In the genomic region with DNA sequence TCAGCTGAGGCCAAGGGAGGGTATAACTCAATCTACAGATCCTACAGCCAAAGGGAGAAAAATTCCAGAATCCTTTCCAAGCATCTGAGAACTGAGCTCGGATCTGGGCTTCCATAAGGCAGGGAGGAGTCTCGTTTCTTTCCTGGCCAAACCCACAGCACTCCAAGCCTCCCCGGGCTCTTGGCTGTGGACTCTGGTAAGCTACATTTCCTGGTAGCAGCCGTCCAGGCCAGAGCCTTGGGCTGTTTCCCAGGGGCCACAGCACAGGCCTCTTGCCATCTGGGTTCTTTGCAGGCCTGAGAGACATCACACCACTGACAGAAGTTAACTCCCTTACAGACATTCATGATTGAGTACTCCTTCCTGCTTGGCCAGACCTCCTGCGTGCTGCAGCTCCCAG, we compare ENCODE assay signal across 13 mouse cellular contexts.
DNase-seq lines count a peak whose midpoint lies in the region; ATAC-seq and TF ChIP-seq lines count a peak whose summit lies in the region.
"Had no signal": no experiment of that assay in that cellular context is flagged by ENCODE, and none has a peak within 500 bp of the region (broad histone marks: within the 10 kb centered on the region; RNA-seq: fewer than 3 reads in every experiment).

No protein-coding gene starts in this region.

- no peak overlapping the region for H3K27ac ChIP-seq in embryonic facial prominence, embryonic 14.5 days (replicated peaks; ENCODE audit: low read depth, low read length)
- H3K27ac ChIP-seq in embryonic facial prominence, embryonic 10.5 days (replicated peaks) = no peak overlapping the region
- H3K27ac ChIP-seq in thymus, adult 2 months (ENCODE audit: control insufficient read depth, insufficient read depth, low read length) = no peak overlapping the region
- no peak overlapping the region for H3K27ac ChIP-seq in forebrain, embryonic 10.5 days
- H3K27ac ChIP-seq: forebrain, embryonic 13.5 days; hindbrain, embryonic 14.5 days; stomach, embryonic 15.5 days had no signal

- H3K9me3 ChIP-seq in embryonic facial prominence, embryonic 14.5 days (ENCODE audit: control insufficient read depth, low read length) = no peaks in the 10 kb centered on the region
- H3K9me3 ChIP-seq in embryonic facial prominence, embryonic 10.5 days = no peaks in the 10 kb centered on the region
- H3K9me3 ChIP-seq in forebrain, embryonic 10.5 days = no peaks in the 10 kb centered on the region
- H3K9me3 ChIP-seq: forebrain, embryonic 13.5 days; stomach, embryonic 15.5 days had no signal

- no peak for TF ChIP-seq CTCF in lung, adult 2 months (IDR thresholded peaks at IDR 0.05; ENCODE audit: insufficient read depth, low read length)
- no peak for TF ChIP-seq CTCF in thymus, adult 2 months (IDR thresholded peaks at IDR 0.05; ENCODE audit: borderline replicate concordance, control insufficient read depth, extremely low read depth, insufficient read depth, low read length, poor library complexity)

- no peak overlapping the region for H3K4me2 ChIP-seq in embryonic facial prominence, embryonic 14.5 days (ENCODE audit: low read depth, low read length)
- H3K4me2 ChIP-seq: forebrain, embryonic 13.5 days; hindbrain, embryonic 14.5 days; stomach, embryonic 15.5 days had no signal

- no peaks in the 10 kb centered on the region for H3K27me3 ChIP-seq in embryonic facial prominence, embryonic 14.5 days (replicated peaks; ENCODE audit: control insufficient read depth, insufficient read depth, low read length)
- no peaks in the 10 kb centered on the region for H3K27me3 ChIP-seq in embryonic facial prominence, embryonic 10.5 days (replicated peaks; ENCODE audit: low read depth, poor library complexity, severe bottlenecking)
- H3K27me3 ChIP-seq in thymus, adult 2 months (ENCODE audit: control insufficient read depth, insufficient read depth, low read length) = no peaks in the 10 kb centered on the region
- no peaks in the 10 kb centered on the region for H3K27me3 ChIP-seq in forebrain, embryonic 10.5 days (ENCODE audit: poor library complexity, severe bottlenecking)
- H3K27me3 ChIP-seq: forebrain, embryonic 13.5 days; stomach, embryonic 15.5 days had no signal

- H3K9ac ChIP-seq in embryonic facial prominence, embryonic 14.5 days (ENCODE audit: low read depth, low read length) = no peak overlapping the region
- H3K9ac ChIP-seq: forebrain, embryonic 13.5 days; hindbrain, embryonic 14.5 days; stomach, embryonic 15.5 days had no signal

- TF ChIP-seq POLR2A in lung, adult 2 months (IDR thresholded peaks at IDR 0.05; ENCODE audit: borderline replicate concordance, extremely low read depth, low read depth, low read length) = no peak
- TF ChIP-seq POLR2A in thymus, adult 2 months (IDR thresholded peaks at IDR 0.05; ENCODE audit: control insufficient read depth, extremely low read depth, insufficient read depth, low read length, poor library complexity) = no peak

- peaks cover 75% of the 10 kb centered on the region for H3K36me3 ChIP-seq in embryonic facial prominence, embryonic 14.5 days (ENCODE audit: control insufficient read depth, insufficient read depth, low read length)
- H3K36me3 ChIP-seq in embryonic facial prominence, embryonic 10.5 days (replicated peaks) = peaks cover 83% of the 10 kb centered on the region
- H3K36me3 ChIP-seq in thymus, adult 2 months (ENCODE audit: control insufficient read depth, insufficient read depth, low read length) = peaks cover 25% of the 10 kb centered on the region
- H3K36me3 ChIP-seq in forebrain, embryonic 10.5 days (replicated peaks) = peaks cover 83% of the 10 kb centered on the region

- 79% methylated on average over 4 of the region's 5 CpGs for WGBS in embryonic facial prominence, embryonic 14.5 days
- WGBS in embryonic facial prominence, embryonic 10.5 days = 84% methylated on average over 5 of the region's 5 CpGs
- WGBS in lung, adult 2 months = 45% methylated on average over 5 of the region's 5 CpGs
- WGBS in thymus, adult 2 months = 93% methylated on average over 5 of the region's 5 CpGs
- 89% methylated on average over 5 of the region's 5 CpGs for WGBS in forebrain, embryonic 10.5 days

- no peak overlapping the region for H3K4me3 ChIP-seq in embryonic facial prominence, embryonic 14.5 days (ENCODE audit: low read depth, low read length)
- no peak overlapping the region for H3K4me3 ChIP-seq in embryonic facial prominence, embryonic 10.5 days
- no peak overlapping the region for H3K4me3 ChIP-seq in lung, adult 2 months (replicated peaks; ENCODE audit: extremely low read depth, low read depth, low read length)
- no peak overlapping the region for H3K4me3 ChIP-seq in thymus, adult 2 months (ENCODE audit: control insufficient read depth, insufficient read depth, low read length)
- no peak overlapping the region for H3K4me3 ChIP-seq in forebrain, embryonic 10.5 days
- H3K4me3 ChIP-seq: forebrain, embryonic 13.5 days; stomach, embryonic 15.5 days had no signal

- peak; percentile 26 for DNase-seq in embryonic facial prominence, embryonic 14.5 days (ENCODE audit: low spot score)
- DNase-seq in embryonic facial prominence, embryonic 10.5 days (ENCODE audit: low spot score) = no peak
- DNase-seq in lung, postnatal 10 days = peak; percentile 42
- DNase-seq in lung, adult 2 months = no peak
- peak; percentile 73 for DNase-seq in gastrocnemius, postnatal 25 days
- peak; percentile 24 for DNase-seq in ovary, postnatal 36 days (ENCODE audit: low spot score)
- DNase-seq in thymus, adult 2 months = no peak
- no peak for DNase-seq in forebrain, embryonic 10.5 days (ENCODE audit: extremely low spot score, low spot score)
- DNase-seq: lung, adult 18-20 months; retina, postnatal 1 day had no signal

- no peak for ATAC-seq in embryonic facial prominence, embryonic 14.5 days (ENCODE audit: low read depth)
- ATAC-seq: forebrain, embryonic 13.5 days had no signal

- no peaks in the 10 kb centered on the region for H3K4me1 ChIP-seq in embryonic facial prominence, embryonic 14.5 days (ENCODE audit: control insufficient read depth, insufficient read depth, low read length)
- H3K4me1 ChIP-seq in embryonic facial prominence, embryonic 10.5 days = no peaks in the 10 kb centered on the region
- no peaks in the 10 kb centered on the region for H3K4me1 ChIP-seq in lung, adult 2 months (ENCODE audit: control insufficient read depth, insufficient read depth, low read length)
- no peaks in the 10 kb centered on the region for H3K4me1 ChIP-seq in thymus, adult 2 months (replicated peaks; ENCODE audit: control insufficient read depth, insufficient read depth, low read length)
- no peaks in the 10 kb centered on the region for H3K4me1 ChIP-seq in forebrain, embryonic 10.5 days
- H3K4me1 ChIP-seq: forebrain, embryonic 13.5 days had no signal

Comparison
In these comparisons a context has a peak if more than half of its experiments do, and no peak if none do; other contexts are left out.
1. DNase-seq: peak in embryonic facial prominence, embryonic 14.5 days (single experiment), lung, postnatal 10 days (single experiment), gastrocnemius, postnatal 25 days (single experiment) and ovary, postnatal 36 days (single experiment); none in embryonic facial prominence, embryonic 10.5 days (single experiment), lung, adult 2 months (single experiment), thymus, adult 2 months (single experiment) and forebrain, embryonic 10.5 days (single experiment).